Mouse (Mus musculus): Measurements from ENCODE around the gene Mapk8ip2.

DNA sequence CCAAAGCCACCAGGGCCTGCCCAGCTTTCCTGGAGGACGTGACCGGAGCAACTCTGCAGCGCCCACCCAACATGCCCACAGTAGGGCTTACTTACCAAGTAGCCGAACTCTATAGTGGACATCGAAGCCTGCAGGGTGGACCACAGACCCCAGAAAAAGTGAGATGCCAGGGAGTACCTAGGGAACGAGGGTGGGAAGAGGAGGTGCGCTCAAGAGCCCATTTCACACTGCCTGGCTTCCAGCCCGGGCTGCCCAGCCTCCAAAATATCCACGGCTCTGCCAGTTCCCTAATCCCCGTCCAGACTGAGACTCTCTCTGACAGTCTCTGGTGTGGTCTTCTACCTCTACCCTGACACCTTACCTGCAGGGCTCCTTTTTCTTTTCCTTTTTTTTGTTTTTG, 27.0 kb upstream of the Mapk8ip2 start:
- TF ChIP-seq CTCF (IDR thresholded peaks at IDR 0.05; ENCODE audit: control insufficient read depth, insufficient read depth, insufficient read length) (no peak), MYOG (IDR thresholded peaks at IDR 0.05; ENCODE audit: control insufficient read depth, extremely low read depth, insufficient read length) (no peak), MAX (IDR thresholded peaks at IDR 0.05) (no peak), MYOD1 (IDR thresholded peaks at IDR 0.05; ENCODE audit: control insufficient read depth, insufficient read length, low read depth) (no peak), USF1 (IDR thresholded peaks at IDR 0.05; ENCODE audit: low read depth) (no peak), CEBPB (IDR thresholded peaks at IDR 0.05; ENCODE audit: low read depth) (no peak)

Data from C2C12 (cell line).